Mouse (Mus musculus): ENCODE measurements at regions not wholly inside any gene's neighbourhood (a gene's known extent, or its start where the extent isn't known, plus 50 kb on each side); places are given as distances from the start of the nearest gene placed in this dataset.

DNA sequence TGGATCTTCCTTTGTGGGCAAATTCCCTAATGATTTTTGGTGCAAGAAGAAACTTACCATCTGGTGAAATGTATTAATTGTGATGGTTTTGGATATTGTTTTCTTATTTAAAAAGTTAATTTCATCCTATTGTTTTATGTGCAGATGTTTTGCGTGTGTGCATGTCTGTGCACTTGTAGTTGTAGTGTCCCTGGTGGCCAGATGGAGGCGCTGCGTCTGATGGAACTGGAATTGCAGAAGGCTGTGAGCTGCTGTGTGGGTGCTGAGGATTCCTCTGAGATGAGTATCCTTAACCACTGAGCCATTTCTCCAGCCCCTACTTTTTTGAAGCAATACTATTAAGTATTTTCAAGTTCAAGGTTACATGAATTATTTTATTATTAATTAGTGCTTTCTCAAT lies 181.5 kb upstream of the Tmpo start:
- TF ChIP-seq CTCF (IDR thresholded peaks at IDR 0.05; ENCODE audit: control insufficient read depth, insufficient read depth, insufficient replicate concordance, low read depth, low read length) (peak; percentile 54; the same call in 1 of the 2 replicates), POLR2A (IDR thresholded peaks at IDR 0.05; ENCODE audit: control insufficient read depth, low read depth, low read length) (no peak)
